Mouse (Mus musculus): Measurements from ENCODE around the gene Olfr1324. TPM values are rescaled to one million over a fixed set of nuclear protein-coding genes. Genes with fewer than 3 reads are reported as not detected.
A peak's percentile ranks its signal among the peaks of the same experiment; 100 is the strongest.
"Not testable (repeated sequence)": the region's sequence is repeated elsewhere in the genome, so short reads cannot be mapped to it uniquely, and the experiment has no call there.

Olfr1324 gene
- total and polyA plus RNA-seq, 3 experiments = not detected

- H3K9ac ChIP-seq (ENCODE audit: control insufficient read depth, low read depth, low read length, poor library complexity, severe bottlenecking); H3K9me3 ChIP-seq (replicated peaks; ENCODE audit: insufficient read depth, low read length); H3K27me3 ChIP-seq (ENCODE audit: control insufficient read depth in 1 of 2, insufficient read depth in 2 of 2, low read length in 2 of 2); H3K4me3 ChIP-seq (ENCODE audit: control insufficient read depth in 1 of 2, insufficient read depth in 1 of 2, low read depth in 2 of 2, low read length in 2 of 2); H3K79me2 ChIP-seq (ENCODE audit: control insufficient read depth, insufficient read depth, low read length, poor library complexity): not testable (repeated sequence)
- peaks cover 0 to 14% of the 10 kb centered on the region in 2 experiments; a peak in 2 of 4 replicates for H3K36me3 ChIP-seq (ENCODE audit: control insufficient read depth in 1 of 2, insufficient read depth in 2 of 2, low read length in 2 of 2)
- TF ChIP-seq EP300 (IDR thresholded peaks at IDR 0.05; ENCODE audit: low read depth in 1 of 2, low read length in 2 of 2) (peak; percentile 51 to 78), MYB (IDR thresholded peaks at IDR 0.05; ENCODE audit: low read depth, low read length) (peak; percentile 42; the same call in 1 of the 2 replicates), GATA1 (IDR thresholded peaks at IDR 0.05; ENCODE audit: low read depth, low read length) (peak; percentile 42; the same call in 1 of the 2 replicates), TBP (IDR thresholded peaks at IDR 0.05; ENCODE audit: low read depth, low read length) (peak; percentile 47; the same call in 1 of the 2 replicates), SIN3A (IDR thresholded peaks at IDR 0.05; ENCODE audit: low read length) (peak; percentile 33; the same call in 1 of the 2 replicates), TCF12 (IDR thresholded peaks at IDR 0.05; ENCODE audit: low read depth, low read length) (peak; percentile 43)
- H3K4me1 ChIP-seq (ENCODE audit: control insufficient read depth in 1 of 2, insufficient read depth in 2 of 2, low read length in 2 of 2) = peaks cover 7 to 12% of the 10 kb centered on the region in 2 experiments
- H3K27ac ChIP-seq (ENCODE audit: control insufficient read depth, low read depth, low read length) = peak overlapping the region; percentile 96
- DNase-seq (ENCODE audit: low read depth, low spot score) = peak; percentile 71
These were observed 17.9 kb downstream of the Olfr1324 start for GRCm38 (mm10) chrX:50410361-50410760.

- DNase-seq (ENCODE audit: low read depth, low spot score); H3K79me2 ChIP-seq (ENCODE audit: control insufficient read depth, insufficient read depth, low read length, poor library complexity); H3K36me3 ChIP-seq (ENCODE audit: control insufficient read depth in 1 of 2, insufficient read depth in 2 of 2, low read length in 2 of 2); H3K27ac ChIP-seq (ENCODE audit: control insufficient read depth, low read depth, low read length); H3K9me3 ChIP-seq (replicated peaks; ENCODE audit: insufficient read depth, low read length); H3K4me3 ChIP-seq (ENCODE audit: control insufficient read depth in 1 of 2, insufficient read depth in 1 of 2, low read depth in 2 of 2, low read length in 2 of 2); H3K27me3 ChIP-seq (ENCODE audit: control insufficient read depth in 1 of 2, insufficient read depth in 2 of 2, low read length in 2 of 2); H3K4me1 ChIP-seq (ENCODE audit: control insufficient read depth in 1 of 2, insufficient read depth in 2 of 2, low read length in 2 of 2); H3K9ac ChIP-seq (ENCODE audit: control insufficient read depth, low read depth, low read length, poor library complexity, severe bottlenecking): not testable (repeated sequence)
These were observed 37.7 kb downstream of the Olfr1324 start for GRCm38 (mm10) chrX:50390616-50391015.

GRCm38 (mm10) chrX:50374978-50375377 is 53.3 kb downstream of the Olfr1324 start:
- peaks cover 3 to 11% of the 10 kb centered on the region in 2 experiments; a peak in 3 of 4 replicates for H3K4me1 ChIP-seq (ENCODE audit: control insufficient read depth in 1 of 2, insufficient read depth in 2 of 2, low read length in 2 of 2)
- no peaks in the 10 kb centered on the region for H3K9me3 ChIP-seq (replicated peaks; ENCODE audit: insufficient read depth, low read length)
- H3K9ac ChIP-seq (ENCODE audit: control insufficient read depth, low read depth, low read length, poor library complexity, severe bottlenecking) = no peak overlapping the region
- peaks cover 0 to 4% of the 10 kb centered on the region in 2 experiments; a peak in 2 of 4 replicates for H3K36me3 ChIP-seq (ENCODE audit: control insufficient read depth in 1 of 2, insufficient read depth in 2 of 2, low read length in 2 of 2)
- TF ChIP-seq TCF12 (IDR thresholded peaks at IDR 0.05; ENCODE audit: low read depth, low read length) (peak; percentile 68; the same call in 1 of the 2 replicates), SMC3 (IDR thresholded peaks at IDR 0.05; ENCODE audit: low read depth, low read length) (no peak), GATA1 (IDR thresholded peaks at IDR 0.05; ENCODE audit: low read depth, low read length) (peak; percentile 82), NELFE (IDR thresholded peaks at IDR 0.05; ENCODE audit: low read depth, low read length) (no peak), MYC (IDR thresholded peaks at IDR 0.05; ENCODE audit: low read depth, low read length) (no peak), MAZ (IDR thresholded peaks at IDR 0.05; ENCODE audit: low read depth, low read length) (no peak), CTCF (IDR thresholded peaks at IDR 0.05 in 2 of 3, conservative IDR thresholded peaks at IDR 0.05 in 1 of 3; ENCODE audit: control insufficient read depth in 1 of 3, insufficient read depth in 1 of 3, low read depth in 2 of 3, low read length in 3 of 3, poor library complexity in 1 of 3, severe bottlenecking in 1 of 3) (no peak), MAX (IDR thresholded peaks at IDR 0.05; ENCODE audit: low read length) (no peak), NRF1 (IDR thresholded peaks at IDR 0.05; ENCODE audit: insufficient read depth, low read depth, low read length, poor library complexity, severe bottlenecking) (no peak), TAL1 (IDR thresholded peaks at IDR 0.05; ENCODE audit: low read length) (peak; percentile 59; the same call in 1 of the 2 replicates), POLR2AphosphoS2 (IDR thresholded peaks at IDR 0.05; ENCODE audit: low read length) (no peak), EP300 (IDR thresholded peaks at IDR 0.05; ENCODE audit: low read depth in 1 of 2, low read length in 2 of 2) (peak; percentile 79 to 90; a peak in 3 of 4 replicates), KAT2A (conservative IDR thresholded peaks at IDR 0.05; ENCODE audit: low read depth, low read length) (no peak), MAFK (IDR thresholded peaks at IDR 0.05; ENCODE audit: borderline replicate concordance, low read depth, low read length) (no peak), JUND (IDR thresholded peaks at IDR 0.05; ENCODE audit: low read depth, low read length) (no peak), MXI1 (IDR thresholded peaks at IDR 0.05; ENCODE audit: low read depth, low read length) (no peak), RCOR1 (IDR thresholded peaks at IDR 0.05; ENCODE audit: low read depth, low read length) (0 out of 2 replicates have a peak, but pooled peaks have one; percentile 24), TBP (IDR thresholded peaks at IDR 0.05; ENCODE audit: low read depth, low read length) (no peak), ETS1 (IDR thresholded peaks at IDR 0.05; ENCODE audit: low read depth, low read length) (peak; percentile 58), POLR2A (IDR thresholded peaks at IDR 0.05; ENCODE audit: control insufficient read depth in 1 of 2, insufficient read depth in 1 of 2, low read depth in 1 of 2, low read length in 2 of 2, poor library complexity in 1 of 2) (no peak), E2F4 (IDR thresholded peaks at IDR 0.05; ENCODE audit: borderline replicate concordance, low read depth, low read length) (no peak), MYB (IDR thresholded peaks at IDR 0.05; ENCODE audit: low read depth, low read length) (peak; percentile 56), ZNF384 (IDR thresholded peaks at IDR 0.05; ENCODE audit: low read depth, low read length) (peak; percentile 85), RAD21 (IDR thresholded peaks at IDR 0.05; ENCODE audit: low read depth, low read length) (no peak), HCFC1 (IDR thresholded peaks at IDR 0.05; ENCODE audit: low read depth, low read length) (no peak), SIN3A (IDR thresholded peaks at IDR 0.05; ENCODE audit: low read length) (peak; percentile 36; the same call in 1 of the 2 replicates)
- H3K27me3 ChIP-seq (ENCODE audit: control insufficient read depth in 1 of 2, insufficient read depth in 2 of 2, low read length in 2 of 2) = no peaks in the 10 kb centered on the region
- DNase-seq (ENCODE audit: low read depth, low spot score) = peak; percentile 61
- H3K27ac ChIP-seq (ENCODE audit: control insufficient read depth, low read depth, low read length) = peak overlapping the region; percentile 36; the same call in 1 of the 2 replicates
- no peak overlapping the region for H3K4me3 ChIP-seq (ENCODE audit: control insufficient read depth in 1 of 2, insufficient read depth in 1 of 2, low read depth in 2 of 2, low read length in 2 of 2)
- H3K79me2 ChIP-seq (ENCODE audit: control insufficient read depth, insufficient read depth, low read length, poor library complexity) = no peaks in the 10 kb centered on the region
